Mouse (Mus musculus) megakaryocyte, adult 5-6 weeks (primary cell): ENCODE measurements around the gene Slc18a2. TPM values are rescaled to one million over a fixed set of nuclear protein-coding genes. Genes with fewer than 3 reads are reported as not detected.

Experiments used
- ATAC-seq: 2 replicates; pipeline ENCODE4 v1.8.0; 2016; ENCODE audit warnings: mild to moderate bottlenecking, inconsistent platforms; ENCODE audit not compliant: poor library complexity, severe bottlenecking
- total RNA-seq, 2 experiments: library from RNA; stranded (forward) in 1 of 2; stranded (reverse) in 1 of 2; fragments of 153-499, 151-499 nt in 1 of 2; fragments of 221-1000, 200-1000 nt in 1 of 2; gene quantifications; 2 replicates each; pipeline versions ENCODE4 v1.2.3 to v1.2.4; 2015 to 2017

Slc18a2 gene
- total RNA-seq, 2 experiments from 2014 or later, result 2.5 to 6.4 TPM

DNA sequence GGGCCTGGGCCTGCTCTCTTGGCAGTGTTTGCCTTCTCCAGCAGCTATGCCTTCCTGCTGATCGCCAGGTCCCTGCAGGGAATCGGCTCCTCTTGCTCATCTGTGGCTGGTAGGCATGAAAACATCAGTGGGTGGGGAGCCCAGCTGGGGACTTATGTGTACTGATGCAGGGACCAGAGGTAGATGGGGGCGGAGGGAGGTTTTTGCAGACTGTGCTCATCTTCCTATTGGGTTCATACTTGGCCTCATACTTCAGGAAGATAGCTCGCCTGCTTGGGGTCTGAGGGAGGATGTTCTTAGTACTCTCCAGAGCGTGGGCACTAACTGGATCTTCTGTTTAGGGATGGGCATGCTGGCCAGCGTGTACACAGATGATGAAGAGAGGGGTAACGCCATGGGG, 12.5 kb downstream of the Slc18a2 start:
- ATAC-seq, result no peak

DNA sequence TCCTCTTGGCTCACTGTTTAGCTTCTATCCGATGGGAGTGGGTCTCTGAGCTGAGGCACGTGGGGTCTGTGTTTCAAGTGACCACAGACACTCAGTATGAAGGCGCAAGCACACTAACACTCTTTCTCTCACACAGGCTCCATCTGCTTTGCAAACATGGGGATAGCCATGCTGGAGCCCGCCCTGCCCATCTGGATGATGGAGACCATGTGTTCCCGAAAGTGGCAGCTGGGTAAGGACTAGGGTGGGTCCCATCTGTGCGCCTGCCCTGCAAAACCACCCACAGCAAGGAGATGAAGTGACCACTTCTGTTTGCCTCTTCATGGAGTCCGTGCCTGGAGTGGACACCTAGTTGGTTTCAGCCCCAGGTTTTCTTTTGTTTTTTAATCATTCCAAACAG, 15.7 kb downstream of the Slc18a2 start:
- ATAC-seq, result no peak

GRCm38 (mm10) chr19:59280841-59281240, 20.1 kb downstream of the Slc18a2 start:
- no peak for ATAC-seq

- no peak for ATAC-seq
Observed at GRCm38 (mm10) chr19:59282001-59282400, 21.3 kb downstream of the Slc18a2 start.

DNA sequence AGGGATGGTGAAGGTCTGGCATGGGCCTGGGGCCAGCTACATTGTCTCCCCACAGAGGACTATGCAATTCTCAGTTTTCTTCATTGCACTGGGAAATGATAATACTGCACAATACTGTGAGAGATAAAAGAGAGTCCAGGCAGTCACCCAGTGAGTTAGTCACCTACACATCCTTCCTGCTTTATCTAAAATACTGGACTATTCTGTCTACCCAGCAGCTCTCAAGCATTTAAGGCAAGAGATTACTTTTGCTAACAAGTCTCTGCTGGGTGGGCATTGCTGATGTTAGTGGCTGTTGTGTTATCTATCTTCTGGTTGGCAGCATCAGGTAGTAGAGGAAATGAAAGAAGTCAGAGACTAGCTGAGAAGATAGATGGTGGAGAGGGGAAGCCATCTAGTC, 28.3 kb downstream of the Slc18a2 start:
- no peak for ATAC-seq

DNA sequence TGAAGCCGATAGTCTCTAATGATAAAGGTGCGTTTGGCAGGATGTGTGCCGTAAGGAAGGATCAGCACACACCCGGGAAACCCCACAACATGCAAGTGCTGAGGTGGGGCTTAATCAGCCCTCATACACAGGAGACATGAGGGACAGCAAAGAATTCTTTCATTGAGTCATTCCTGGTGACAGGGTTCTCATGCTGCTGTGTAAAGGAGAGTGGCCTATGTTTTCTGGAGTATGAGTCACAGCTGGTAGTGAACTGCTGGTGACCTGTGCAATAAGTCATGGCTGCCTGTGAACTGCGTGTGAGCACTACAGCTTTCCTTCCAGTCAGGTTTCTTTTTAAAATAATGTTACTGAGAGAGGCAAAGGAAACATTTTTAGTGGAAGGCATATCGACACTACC, 29.1 kb downstream of the Slc18a2 start:
- ATAC-seq, result no peak

- no peak for ATAC-seq
Observed at GRCm38 (mm10) chr19:59292183-59292839, 31.6 kb downstream of the Slc18a2 start.

DNA sequence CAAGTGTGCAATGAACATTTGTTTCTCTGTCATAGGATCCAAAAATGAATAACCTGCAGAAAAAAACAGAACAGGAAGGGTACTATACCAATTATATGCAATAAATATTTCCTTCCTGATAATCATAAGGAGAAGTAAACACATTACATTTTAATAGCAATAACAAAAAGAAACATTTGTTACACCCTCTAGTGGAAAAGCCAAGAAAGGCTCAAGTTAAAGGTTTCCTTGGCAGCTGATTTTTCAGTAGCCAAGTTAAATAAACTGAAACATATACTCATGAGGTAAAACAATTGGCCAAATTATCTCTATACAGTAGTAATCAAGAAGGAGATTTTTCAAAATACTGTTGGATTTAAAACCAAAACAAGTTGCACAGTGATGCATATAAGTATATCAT, 54.6 kb downstream of the Slc18a2 start:
- ATAC-seq, result no peak

DNA sequence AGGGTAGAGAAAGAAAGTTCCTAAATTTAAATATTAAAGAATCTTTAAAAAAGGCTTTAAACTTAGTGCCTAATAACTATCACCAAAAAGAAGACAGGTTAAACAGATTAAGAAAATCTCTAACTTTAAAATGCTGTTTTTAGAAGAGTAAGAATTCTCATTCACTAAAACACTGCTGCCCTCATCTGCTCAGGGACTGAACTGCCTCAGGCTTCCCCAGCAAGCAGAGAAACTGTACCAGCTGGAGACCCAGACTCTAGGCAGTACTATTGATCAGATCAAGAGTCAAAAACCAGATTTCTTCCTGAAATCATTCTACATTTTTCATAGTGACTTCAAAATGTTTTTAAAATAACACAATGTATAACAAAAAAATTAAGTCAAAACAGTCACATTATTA, 55.9 kb downstream of the Slc18a2 start:
- no peak for ATAC-seq

- no peak for ATAC-seq
Observed at GRCm38 (mm10) chr19:59321990-59322389, 61.3 kb downstream of the Slc18a2 start, which contains the start of gene Rps12-ps3. Gene Rps12-ps3, plus strand, starts transcription at chr19:59322290.

- no peak for ATAC-seq
Observed at GRCm38 (mm10) chr19:59330816-59331225, 70.1 kb downstream of the Slc18a2 start.

GRCm38 (mm10) chr19:59336655-59337054, 76.0 kb downstream of the Slc18a2 start:
- ATAC-seq, result no peak

DNA sequence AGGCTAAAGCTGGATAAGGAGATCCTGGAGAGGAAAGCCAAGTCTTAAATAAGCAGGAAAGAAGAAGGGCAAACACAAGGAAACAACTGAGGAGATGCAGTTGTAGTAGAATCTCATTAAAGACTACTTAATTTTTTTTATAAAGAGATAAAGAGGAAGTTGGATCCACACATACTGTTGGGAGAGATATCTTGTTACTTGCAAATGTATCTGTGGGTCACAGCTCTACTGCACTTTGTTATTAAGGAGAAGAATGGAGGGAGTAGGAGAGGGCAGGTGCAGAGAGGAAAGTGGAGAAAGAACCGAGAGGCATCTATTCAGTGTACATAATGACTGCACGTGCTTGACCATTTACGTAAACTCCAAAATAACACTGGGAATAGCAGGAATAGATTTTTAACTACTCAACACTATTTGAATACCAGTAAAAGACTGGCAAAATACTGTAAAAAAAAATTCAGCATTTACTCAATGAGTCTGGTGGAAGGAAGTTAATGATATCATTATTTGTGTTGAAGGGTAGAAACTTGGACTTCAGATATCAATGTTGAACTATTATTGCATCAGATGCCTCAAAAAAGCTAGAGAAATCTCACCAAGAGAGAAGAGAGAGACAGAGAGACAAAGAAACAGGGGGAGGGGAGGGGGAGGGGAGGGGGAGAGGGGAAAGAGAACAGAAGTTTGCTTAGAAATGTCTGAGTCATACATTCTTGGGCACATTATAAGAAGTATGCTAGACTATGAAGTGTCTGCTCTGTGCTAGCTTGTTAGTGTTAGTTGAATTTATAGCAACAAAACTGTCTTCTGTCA, 77.4 kb downstream of the Slc18a2 start:
- no peak for ATAC-seq

DNA sequence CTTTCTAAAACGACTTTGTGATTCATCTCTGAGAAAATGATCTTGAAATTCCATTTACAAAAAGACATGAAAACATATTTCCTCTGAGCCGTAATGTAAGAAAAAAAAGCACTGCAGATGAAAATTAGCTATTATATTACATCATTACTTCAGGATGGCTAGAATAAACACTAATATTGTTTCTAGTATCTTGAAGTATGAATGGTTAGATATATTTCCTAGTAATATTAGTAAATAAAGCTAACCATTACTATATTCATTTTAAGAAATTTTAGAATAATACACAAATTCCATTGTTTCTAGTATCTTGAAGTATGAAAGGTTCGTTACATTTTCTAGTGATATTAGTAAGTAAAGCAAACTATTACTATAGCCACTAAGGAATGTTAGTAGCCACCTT, 79.2 kb downstream of the Slc18a2 start:
- ATAC-seq, result no peak

DNA sequence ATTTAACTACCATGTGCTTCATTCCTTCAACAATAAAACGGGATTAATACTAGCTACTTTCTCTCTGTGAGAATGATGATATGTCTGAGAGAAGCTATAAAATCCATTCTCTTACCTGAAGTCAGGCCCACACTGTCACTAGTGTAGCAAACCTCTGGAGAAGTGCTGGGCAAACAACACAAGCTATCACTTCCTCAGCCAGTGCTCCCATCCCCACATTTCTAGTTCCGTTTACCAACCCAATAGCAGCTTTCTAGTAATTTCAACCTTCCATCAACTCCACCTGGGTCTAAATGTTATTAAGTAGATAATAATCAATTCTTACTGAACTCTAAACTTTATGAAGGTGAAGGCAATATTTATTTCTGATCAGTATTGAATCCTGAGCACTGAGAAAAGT, 82.3 kb downstream of the Slc18a2 start:
- 0 out of 2 replicates have a peak, but pooled peaks have one; percentile 14 for ATAC-seq

- ATAC-seq, result peak; percentile 74
Observed at GRCm38 (mm10) chr19:59344304-59344711, 83.6 kb downstream of the Slc18a2 start.

DNA sequence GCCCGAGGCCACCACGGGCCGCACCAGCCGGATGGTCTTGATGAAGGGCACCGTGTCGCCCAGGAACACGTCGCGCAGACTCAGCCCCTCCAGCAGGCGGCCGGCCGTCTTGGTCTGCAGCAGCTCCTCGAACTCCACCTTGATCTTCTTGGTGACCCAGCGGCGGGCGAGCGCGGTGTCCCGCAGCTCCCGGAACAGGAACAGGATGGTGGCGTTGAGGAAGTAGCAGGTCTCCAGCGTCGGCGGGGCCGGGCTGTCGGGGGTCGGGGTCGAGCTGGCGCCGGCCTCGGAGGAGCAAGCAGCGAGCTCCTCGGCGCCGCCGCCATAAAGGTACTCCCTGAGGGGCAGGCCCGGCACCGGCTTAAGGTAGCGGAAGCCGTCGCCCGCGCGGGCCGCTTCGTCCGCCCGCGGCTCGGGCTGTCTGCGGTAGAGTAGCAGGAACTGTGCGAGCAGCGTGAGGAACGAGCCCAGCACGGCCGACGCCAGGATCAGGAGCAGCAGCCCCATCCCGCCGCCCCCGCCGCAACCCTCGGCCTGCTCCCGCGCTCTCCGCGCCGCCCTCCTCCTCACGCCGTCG, 84.5 kb downstream of the Slc18a2 start:
- peak; percentile 49 for ATAC-seq

Other genes with a start within 250 kb of the Slc18a2 start
- 5.9 and 6.4 TPM in 2 replicates for gene Shtn1, start 184.8 kb upstream of the Slc18a2 start, total RNA-seq (2015)
- gene Shtn1, start 184.8 kb upstream of the Slc18a2 start, total RNA-seq (2017), result 6.9 and 8.1 TPM in 2 replicates
- gene Vax1, start 90.8 kb upstream of the Slc18a2 start, total RNA-seq (2015), result not detected in 2 replicates
- gene Vax1, start 90.8 kb upstream of the Slc18a2 start, total RNA-seq (2017), result not detected in 2 replicates
- not detected in 2 replicates for gene Kcnk18, start 41.7 kb upstream of the Slc18a2 start, total RNA-seq (2015)
- gene Kcnk18, start 41.7 kb upstream of the Slc18a2 start, total RNA-seq (2017), result not detected in 2 replicates
- gene Rps12-ps3, start 61.4 kb downstream of the Slc18a2 start, total RNA-seq (2015), result 585 and 699 TPM in 2 replicates
- gene Rps12-ps3, start 61.4 kb downstream of the Slc18a2 start, total RNA-seq (2017), result 550 and 766 TPM in 2 replicates
- gene Pdzd8, start 84.9 kb downstream of the Slc18a2 start, total RNA-seq (2015), result 53.5 and 57.7 TPM in 2 replicates
- 48.7 and 58.5 TPM in 2 replicates for gene Pdzd8, start 84.9 kb downstream of the Slc18a2 start, total RNA-seq (2017)
- gene Emx2, start 197.5 kb downstream of the Slc18a2 start, total RNA-seq (2015), result not detected in 2 replicates
- gene Emx2, start 197.5 kb downstream of the Slc18a2 start, total RNA-seq (2017), result not detected in 2 replicates